Mouse (Mus musculus): ENCODE measurements around the gene Bmt2.

The Bmt2 gene

DNA sequence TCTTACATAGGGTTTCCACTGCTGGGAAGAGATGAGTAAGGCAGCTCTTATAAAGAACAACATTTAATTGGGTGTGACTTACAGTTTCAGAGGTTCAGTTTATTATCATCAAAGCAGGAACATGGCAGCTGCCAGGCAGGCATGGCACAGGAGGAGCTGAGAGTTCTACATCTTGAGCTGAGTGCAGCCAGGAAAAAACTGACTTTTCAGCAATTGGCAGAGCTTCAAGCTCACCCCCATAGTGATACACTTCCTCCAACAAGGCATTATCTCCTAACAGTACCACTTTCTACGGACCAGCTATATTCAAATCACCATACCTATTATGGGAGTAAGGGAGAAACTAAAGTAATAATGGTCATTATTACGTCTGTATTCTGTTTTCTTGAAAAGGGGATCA lies 58.1 kb downstream of the Bmt2 start:
- no peak for DNase-seq (ENCODE audit: inconsistent age in 2 of 2, low spot score in 1 of 2)

DNA sequence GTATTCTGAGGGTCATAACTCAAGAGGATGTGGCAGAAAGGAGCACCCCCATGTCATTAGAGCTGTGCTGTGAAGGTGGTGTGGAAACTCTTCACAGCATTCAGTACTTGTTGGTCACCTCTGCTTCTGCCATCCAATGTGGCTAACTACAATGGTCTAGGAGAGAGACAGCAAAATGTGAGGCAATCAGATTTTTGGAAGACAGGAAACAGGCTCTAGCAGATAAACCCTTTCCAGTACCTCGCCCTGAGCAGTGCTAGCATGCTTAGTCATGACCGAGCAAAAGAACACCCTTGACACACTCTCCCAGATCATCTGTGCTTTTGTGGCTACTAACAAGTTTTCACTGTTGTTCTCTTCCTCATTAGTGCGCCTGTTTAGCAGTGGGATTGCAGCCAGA lies 60.7 kb downstream of the Bmt2 start:
- DNase-seq (ENCODE audit: inconsistent age in 2 of 2, low spot score in 1 of 2) = no peak

DNA sequence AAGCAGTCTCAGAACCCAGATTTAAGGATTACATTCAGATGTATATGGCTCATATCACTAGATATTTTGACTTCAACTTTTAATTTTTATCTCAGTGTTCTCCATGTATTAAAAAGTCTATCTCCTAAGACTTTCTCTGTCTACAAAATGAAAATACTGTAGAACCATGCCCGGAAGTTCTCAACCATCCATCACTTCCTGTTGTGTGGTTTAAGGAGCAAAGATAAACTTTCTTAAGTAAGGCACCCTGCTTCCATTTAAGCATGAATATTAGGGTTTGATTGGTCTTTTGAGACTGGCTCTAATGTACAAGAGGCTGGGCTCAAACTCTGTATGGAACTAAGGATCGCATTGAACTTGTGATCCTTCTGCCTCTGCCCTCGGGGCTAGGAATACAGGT lies 63.2 kb downstream of the Bmt2 start:
- DNase-seq (ENCODE audit: inconsistent age in 2 of 2, low spot score in 1 of 2) = no peak

DNA sequence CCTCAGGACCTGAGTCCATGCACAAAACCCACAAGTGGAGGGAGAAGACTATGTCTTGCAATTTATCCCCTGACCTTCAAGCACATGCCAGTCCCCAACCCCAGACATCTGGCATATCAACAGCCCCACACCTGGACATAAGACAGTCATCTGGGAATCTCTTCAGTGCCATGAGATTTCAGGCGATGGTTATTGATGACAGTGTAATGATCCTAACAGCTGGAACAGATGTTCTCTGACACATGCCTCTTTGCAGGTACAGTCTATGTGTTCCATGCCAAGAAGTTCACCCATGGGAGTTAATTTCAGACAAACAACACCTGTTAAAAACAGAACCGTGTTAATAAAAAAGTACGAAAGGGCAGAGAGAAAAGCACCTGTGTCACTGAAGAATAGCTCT lies 64.1 kb downstream of the Bmt2 start:
- DNase-seq (ENCODE audit: inconsistent age in 2 of 2, low spot score in 1 of 2) = no peak

DNA sequence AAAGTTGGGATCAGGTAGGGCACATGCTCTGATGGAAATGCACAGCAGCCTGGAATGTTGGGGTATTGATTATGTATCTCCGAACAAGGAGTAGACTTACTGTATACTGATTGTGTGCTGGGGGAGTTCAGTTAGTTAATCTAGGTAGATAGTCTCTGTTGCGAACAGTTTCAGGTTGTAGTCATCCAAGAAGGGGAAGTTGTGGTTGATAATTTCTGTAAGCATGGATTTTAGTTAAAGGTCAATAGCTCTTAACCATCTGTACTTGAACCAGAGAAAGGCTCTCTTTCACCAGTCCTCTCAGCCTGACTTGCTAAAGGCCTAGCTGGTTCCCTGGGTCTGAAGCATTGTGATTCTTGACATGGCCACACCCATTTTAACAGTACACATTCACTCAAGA lies 66.9 kb downstream of the Bmt2 start:
- no peak for DNase-seq (ENCODE audit: inconsistent age in 2 of 2, low spot score in 1 of 2)

DNA sequence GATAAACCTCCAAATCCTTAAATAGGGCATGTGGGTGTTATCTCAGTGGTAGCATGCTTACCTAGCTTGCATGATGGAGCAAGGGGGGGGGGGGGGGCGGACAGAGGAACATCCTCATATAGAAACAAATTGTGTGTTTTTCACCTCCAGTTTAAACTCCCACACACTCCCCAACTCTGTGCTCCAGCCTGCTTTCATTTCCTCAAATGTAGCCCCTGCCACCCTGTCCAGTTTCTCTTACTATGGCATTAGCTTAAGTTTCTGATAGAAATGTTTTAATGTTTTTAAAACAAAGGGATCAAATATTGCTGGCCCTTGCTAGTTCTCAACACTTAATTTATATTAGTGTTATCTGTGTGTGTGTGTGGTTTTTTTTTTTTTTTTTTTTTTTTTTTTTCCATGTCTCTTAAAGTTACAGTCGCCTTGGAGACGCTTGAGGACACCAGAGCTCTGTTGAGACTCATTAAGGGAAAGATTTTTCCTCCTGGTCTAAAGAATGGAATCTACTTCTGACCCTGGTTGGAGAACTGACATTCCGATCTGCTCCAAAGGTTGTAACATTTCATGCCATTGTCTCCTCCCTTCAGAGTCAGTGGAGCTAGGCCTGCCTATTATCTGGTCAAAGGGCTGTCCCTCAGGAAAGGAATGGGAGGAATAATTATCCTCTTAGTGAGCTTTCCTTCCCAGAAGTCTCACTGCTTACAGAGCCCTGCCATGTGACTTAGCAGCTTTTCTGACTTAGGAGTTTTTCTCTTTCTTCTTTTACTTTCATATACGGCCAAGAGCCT lies 68.2 kb downstream of the Bmt2 start:
- no peak for DNase-seq (ENCODE audit: inconsistent age in 2 of 2, low spot score in 1 of 2)

DNA sequence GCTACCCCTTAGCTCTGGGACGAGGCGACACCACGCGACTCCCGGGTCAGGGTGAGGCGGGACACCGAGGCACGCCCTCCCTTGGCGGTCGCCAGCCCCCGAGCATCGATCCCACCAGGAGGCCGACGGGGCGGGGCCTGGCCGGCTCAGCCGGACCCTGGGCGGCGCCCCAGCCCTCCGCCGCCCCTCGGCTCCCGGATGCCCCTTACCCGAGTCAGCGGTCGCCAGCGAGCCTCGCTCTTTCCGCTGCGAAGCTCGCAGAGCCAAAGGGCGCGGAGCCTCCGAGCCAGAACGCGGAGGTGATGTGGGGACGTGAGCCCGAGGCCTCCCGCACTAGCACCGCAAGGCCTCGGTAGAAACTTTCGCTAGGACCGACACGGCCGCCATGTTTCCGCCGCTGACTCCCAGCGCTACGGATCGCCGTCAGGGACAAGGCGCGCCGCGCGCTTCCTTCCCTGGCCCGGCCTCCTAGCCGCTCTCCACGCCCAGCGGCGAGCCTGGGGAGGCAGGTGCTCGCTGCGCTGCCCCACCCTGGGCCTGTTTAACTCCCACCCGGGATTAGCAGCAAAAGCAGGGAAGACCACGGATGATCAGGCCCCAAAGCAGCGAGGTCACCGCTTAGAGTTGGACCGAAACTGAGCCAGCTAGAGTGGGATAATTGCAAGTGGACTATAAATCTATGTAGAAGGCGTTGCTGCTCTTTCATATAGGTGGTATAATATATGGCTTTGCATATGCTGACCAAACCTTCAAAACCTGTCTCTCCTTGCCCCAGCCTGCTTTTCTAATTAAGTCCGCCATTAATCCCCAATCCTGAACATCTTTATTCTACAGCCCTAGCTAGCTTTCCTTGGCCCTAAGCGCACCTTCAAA lies 69.9 kb downstream of the Bmt2 start, which contains the start of gene Tmem168:
TSS of gene Tmem168 (minus strand) at position 480 of the 873 bp plus-strand sequence.
- peak; percentile 93 to 99 for DNase-seq (ENCODE audit: inconsistent age in 2 of 2, low spot score in 1 of 2)

DNA sequence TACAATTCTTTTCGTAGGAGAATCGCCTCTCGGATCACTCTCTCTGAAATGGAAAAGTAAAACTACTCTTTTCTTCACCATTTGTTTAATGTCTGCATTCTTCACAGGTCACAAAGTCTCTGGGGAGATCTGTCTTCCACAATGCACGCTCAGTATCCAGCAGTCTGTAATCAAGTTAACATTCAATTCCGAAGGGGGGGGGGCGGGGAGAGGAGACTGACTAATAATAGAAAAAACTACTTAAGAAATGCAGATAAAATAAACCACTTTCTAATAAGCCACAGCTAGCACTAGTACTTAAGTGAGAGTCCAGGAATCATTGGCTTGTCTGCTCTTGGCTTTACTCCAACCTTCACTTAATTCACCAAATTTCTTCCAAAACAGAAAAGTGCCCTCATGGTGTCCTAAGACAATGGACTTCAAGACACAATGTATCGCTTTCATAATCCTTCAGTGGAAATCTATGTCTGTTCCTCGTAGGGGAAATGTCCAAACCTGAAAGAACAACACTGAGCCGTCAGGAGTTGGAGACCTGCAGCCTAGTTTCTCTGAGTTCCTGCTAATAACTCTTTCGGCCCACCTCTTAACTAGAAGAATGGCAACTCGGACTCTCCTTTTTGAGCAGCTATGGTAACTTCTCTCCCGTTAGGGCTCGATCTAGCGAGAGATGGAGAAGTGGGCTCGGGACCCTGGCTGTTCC lies 70.7 kb downstream of the Bmt2 start:
- DNase-seq (ENCODE audit: inconsistent age in 2 of 2, low spot score in 1 of 2) = no peak

DNA sequence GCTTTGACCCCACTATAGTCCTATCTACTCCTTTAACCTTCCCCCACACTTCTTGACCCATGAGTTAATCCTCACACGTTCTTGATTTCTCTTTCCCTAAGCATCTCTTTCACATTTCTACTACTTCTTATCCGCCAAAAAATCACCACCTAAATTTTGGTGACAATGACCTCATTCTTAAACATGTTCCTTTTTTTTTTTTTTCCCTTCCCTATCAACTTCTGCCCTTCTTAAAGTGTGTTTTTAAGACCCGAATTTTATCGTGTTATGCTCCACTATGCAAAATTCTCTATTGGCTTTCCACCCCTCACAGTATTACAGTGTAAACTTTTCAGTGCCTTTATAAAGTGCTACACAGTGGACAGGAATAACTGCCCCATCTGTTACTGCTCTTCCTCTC lies 71.4 kb downstream of the Bmt2 start:
- no peak for DNase-seq (ENCODE audit: inconsistent age in 2 of 2, low spot score in 1 of 2)

DNA sequence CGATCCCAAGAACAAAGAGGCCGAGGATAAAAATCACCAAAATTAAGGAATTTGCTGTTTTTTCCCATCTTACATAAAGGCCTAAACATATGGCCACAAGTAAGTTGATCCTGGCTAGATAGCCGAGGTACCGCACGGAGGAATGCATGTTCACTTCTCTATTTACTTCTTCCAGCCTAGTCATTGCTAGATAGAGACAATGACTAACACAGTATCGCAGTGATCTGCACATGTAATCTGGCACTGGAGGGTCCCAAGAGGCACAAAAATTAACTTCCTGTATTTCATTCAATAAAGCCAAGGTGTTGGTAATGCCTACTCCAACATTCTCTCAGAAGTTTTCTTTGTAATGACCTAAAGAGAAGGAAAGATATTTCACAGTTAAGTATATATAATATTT lies 74.6 kb downstream of the Bmt2 start:
- DNase-seq (ENCODE audit: inconsistent age in 2 of 2, low spot score in 1 of 2) = no peak

DNA sequence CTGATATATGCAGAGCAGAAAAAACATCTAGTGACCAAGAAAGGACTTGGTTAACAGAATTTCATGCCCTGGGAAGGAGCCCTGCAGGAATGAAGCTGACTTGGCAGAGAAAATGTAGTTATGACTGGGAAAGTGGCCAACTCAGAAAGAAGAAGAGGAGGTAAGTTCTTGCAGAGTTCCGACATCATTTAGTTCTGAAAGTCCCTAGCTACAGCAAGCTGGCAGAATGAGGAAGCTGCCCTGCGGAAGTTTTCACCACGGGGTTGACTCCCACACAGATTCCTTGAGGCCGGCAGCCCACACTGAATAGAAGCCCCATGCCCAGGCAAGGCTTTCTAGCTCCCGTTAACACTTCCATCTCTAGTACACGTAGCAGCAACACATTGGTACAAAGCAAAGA lies 76.2 kb downstream of the Bmt2 start:
- peak; percentile 28 to 64 for DNase-seq (ENCODE audit: inconsistent age in 2 of 2, low spot score in 1 of 2)

DNA sequence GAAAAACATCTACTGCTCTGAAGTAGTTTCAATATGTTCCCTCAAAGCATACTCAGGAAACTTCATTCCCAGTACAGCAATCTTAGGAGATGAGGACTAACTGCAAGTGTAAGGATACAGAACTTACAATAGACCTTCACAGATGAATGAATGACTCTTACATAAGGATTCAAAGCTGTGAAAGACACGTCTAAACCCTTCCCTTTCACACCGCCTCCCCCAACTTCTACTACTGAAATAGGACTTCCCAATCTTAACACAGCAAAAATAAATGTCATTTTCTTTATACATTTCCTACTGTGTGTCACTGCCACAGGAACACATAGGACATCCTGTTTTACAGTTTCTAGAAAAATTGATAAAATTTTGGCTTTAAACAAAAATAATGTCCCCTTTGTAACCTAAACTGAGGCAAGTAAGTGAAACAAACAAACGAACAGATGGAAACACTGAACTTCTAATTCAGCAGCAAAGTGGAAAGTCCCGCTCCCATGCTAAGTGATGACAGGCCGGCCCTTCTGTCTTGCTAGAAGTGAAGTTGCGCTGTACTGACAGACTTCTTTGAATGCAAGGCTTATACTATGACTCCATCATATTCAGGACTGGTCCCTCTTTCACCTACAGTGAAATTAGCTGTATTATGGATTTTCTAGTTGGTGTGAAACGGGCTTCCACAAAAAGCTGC lies 79.4 kb downstream of the Bmt2 start:
- no peak for DNase-seq (ENCODE audit: inconsistent age in 2 of 2, low spot score in 1 of 2)

DNA sequence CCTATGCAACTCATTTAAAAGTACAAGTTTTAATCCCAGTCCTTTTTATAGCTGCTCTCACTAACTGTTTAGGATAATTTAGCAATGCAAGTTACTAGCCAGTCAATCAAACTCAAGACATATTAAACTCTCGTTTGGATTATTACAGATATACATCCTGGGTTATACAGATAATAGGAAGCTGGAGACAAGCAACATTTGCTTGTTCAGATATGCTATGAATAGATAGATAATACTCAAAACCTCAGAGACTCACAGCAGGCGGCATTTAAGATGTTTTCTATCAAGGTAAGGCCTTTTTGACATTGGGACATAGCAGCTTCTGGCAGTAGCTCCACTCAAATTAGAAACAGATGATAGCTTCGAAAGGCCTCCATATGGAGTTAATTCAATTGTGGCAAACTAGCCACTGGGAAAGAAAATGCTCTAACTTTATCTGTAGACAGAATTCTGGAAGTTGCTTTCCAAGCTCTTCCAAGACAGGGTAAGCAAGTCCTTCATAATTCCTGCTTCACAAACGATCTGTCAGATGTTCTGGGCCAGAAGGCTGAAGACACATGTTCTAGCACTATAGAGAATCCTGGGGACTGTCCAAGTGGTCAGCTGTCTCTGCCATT lies 84.9 kb downstream of the Bmt2 start:
- no peak for DNase-seq (ENCODE audit: inconsistent age in 2 of 2, low spot score in 1 of 2)

DNA sequence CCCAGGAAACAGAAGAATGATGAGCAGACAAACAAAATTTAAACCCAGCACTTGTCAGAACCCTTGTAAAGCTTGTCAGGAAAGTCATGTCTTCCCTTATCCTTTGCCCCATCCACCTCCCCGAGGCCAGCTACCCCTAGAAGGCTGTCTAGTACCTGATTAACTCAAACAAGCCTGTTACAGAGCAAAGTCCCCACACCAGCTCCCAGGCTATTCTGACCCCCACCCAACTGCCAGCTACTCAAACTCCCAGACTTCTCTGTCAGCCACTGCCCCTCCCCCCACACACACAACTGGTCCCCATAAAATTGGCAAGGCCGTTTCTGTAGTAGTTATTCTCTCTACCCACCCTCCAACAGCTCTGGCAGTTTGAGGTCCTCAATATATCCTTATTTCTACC lies 91.2 kb downstream of the Bmt2 start:
- DNase-seq (ENCODE audit: inconsistent age in 2 of 2, low spot score in 1 of 2) = no peak

DNA sequence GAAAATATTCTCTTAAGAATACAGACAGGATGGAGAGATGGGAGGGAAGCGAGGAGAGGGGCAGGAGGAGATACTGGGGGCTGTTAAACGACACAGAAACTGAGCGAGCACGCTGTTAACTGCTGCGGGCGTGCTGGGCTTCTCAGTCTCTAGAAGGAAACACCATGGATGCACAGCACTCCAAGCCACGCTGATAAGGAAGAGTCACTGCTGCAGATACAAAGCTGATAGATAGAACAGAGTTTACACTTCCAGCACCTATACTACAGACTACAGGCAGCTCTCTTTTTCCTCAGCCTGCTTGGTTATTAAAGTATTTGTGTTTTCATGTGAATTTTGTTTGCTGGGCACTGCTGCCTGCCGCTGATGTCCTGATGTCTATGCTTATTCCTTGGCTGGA lies 91.6 kb downstream of the Bmt2 start:
- peak in 1 of 2 experiments; percentile 11 for DNase-seq (ENCODE audit: inconsistent age in 2 of 2, low spot score in 1 of 2)

DNA sequence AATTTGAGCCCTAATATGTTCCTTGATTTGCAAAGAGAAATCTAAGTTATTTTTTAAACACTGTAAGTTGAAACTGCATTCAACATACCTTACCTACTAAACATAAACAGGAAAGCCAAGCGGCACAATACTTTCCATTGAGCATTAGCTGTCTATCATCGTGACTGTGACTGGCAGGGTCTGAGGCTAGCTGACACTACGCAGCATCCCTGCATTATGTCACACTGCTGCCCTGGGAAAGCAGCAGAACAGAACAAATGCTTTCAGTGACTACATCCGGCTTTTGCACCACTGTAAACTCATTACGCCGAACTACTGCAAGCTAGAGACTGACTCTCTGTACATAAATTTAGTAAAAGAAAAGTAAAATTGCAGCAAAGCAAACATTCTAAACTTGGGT lies 93.0 kb downstream of the Bmt2 start:
- peak in 1 of 2 experiments; percentile 14 for DNase-seq (ENCODE audit: inconsistent age in 2 of 2, low spot score in 1 of 2)

DNA sequence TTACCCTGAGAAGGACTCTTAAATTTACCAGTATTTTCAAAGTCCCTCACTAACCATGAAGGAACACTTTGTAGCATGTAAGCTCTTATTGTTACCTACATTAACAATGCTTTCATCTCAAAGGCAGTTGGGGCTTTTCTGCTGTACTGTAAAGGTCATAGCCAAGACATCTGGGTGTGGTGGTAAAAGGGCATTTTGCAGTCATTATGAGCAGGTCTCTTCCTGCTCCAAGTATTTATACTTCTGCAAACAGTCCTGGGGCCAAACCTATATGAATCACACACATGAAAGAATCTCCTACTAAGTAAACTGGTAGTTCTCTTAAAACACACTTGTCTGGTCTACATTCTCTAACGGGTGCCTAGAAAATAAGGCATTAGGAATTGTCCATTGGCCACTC lies 95.7 kb downstream of the Bmt2 start:
- DNase-seq (ENCODE audit: inconsistent age in 2 of 2, low spot score in 1 of 2) = no peak

All from adrenal gland, adult (tissue).